Mouse (Mus musculus) mature B cell (primary cell): ENCODE results near the gene Angpt4.

Experiments
- in situ Hi-C: fragments of 300-500 bp; cut with MboI; formaldehyde crosslinking; loops from 2 replicates; pipeline ENCODE4 v1.14.3; 2019

The Angpt4 gene

DNA sequence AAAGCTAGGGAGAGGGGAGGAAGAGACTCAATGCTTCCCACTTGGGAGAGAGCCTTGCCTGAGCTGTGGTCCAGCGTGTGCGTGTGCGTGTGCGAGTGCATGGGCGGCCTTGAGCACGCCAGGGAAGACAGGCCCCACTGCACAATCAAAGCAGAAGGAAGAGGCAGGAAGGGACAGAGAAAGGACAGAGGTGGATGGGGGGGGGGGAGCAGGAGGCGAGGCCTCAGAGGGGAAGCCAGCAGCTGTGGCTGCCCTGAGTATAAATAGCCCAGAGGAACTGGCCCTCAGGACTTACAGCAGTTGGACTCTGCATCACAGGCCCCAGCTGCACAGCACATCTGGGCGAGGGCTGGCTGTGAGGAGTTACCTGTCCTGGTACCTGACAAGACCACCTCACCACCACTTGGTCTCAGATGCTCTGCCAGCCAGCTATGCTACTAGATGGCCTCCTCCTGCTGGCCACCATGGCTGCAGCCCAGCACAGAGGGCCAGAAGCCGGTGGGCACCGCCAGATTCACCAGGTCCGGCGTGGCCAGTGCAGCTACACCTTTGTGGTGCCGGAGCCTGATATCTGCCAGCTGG, at the start of gene Angpt4:
Angpt4 (plus strand) TSS at position 292 of the 582 bp plus-strand sequence.
- in situ Hi-C loops = no loop called here

DNA sequence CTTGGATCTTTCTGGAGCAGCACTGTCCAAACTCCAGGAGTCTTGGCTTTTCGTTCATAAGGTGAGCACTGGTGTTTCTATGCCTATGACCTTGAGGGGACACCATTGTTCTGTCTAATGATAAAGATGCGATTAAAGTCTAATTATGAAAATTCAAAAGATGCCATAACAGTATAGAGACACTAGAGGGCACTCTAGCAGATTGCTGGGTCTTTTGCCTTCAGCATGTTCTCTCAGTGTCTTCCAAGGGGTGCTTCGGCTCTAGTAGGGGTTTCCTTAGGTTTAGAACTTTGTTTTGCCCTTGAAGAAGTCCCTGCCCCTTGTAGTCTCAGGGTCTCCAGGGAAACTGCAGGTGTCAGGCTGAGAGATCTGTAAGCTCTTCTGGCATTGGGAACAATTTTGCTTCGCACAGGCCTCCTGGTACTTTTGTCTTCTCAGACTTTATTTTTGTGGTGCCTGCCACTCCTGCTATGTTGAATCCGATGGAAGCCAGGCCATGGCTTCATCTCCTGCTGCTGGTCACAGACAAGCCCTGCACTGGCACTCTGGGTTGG, 48.7 kb upstream of the Angpt4 start:
- in situ Hi-C loops = no loop called here

- in situ Hi-C loops = no loop called here
Measured at GRCm38 (mm10) chr2:151864941-151865340, 46.1 kb upstream of the Angpt4 start.

GRCm38 (mm10) chr2:151866487-151866886, 44.5 kb upstream of the Angpt4 start:
- in situ Hi-C loops = no loop called here

DNA sequence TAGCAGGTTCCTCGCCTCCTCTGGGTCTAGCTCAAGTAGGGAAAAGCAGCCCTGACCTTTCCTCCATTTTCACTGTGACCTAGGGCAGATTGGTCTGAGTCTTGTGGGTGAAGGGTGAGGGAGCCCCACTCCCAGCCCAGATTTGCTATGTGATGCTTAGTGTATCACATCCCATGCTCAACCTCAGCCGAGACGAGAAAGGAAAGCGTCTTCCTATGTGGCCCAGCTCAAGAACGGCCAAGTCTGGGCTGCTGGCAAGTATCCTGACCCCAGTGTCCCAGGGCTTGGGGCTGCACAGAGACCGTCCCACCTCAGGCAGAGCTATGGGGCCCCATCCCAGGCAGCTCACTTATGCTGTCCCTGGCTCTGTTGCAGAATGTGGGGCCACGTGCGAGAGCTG, 42.8 kb upstream of the Angpt4 start:
- in situ Hi-C loops = no loop called here

- in situ Hi-C loops = no loop called here
Measured at GRCm38 (mm10) chr2:151874551-151874950, 36.5 kb upstream of the Angpt4 start.

GRCm38 (mm10) chr2:151876012-151876485, 35.0 kb upstream of the Angpt4 start:
- in situ Hi-C loops = no loop called here

DNA sequence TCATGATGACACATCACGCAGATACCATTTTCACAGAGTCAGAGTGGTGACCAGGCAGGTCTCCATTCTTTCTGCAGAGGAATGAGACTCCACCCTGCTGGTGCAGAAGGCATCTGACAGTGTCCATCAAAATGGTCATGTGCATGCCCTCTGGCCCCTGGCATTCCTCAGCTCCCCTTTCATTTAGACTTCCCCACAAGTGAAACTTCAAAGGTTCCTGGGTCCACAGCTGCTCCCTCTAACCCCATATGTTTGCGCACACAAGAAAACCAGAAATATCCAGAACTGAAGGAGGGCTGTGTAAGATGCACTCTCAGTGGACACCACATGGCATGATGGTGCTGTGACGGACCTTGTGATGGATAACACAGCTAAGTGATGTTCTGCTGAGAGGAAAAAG, 32.4 kb upstream of the Angpt4 start:
- in situ Hi-C loops = no loop called here

GRCm38 (mm10) chr2:151879760-151880159, 31.2 kb upstream of the Angpt4 start:
- in situ Hi-C loops = no loop called here

GRCm38 (mm10) chr2:151891031-151891430, 20.0 kb upstream of the Angpt4 start:
- in situ Hi-C loops = no loop called here

GRCm38 (mm10) chr2:151893122-151893774, 17.8 kb upstream of the Angpt4 start:
- in situ Hi-C loops = no loop called here

DNA sequence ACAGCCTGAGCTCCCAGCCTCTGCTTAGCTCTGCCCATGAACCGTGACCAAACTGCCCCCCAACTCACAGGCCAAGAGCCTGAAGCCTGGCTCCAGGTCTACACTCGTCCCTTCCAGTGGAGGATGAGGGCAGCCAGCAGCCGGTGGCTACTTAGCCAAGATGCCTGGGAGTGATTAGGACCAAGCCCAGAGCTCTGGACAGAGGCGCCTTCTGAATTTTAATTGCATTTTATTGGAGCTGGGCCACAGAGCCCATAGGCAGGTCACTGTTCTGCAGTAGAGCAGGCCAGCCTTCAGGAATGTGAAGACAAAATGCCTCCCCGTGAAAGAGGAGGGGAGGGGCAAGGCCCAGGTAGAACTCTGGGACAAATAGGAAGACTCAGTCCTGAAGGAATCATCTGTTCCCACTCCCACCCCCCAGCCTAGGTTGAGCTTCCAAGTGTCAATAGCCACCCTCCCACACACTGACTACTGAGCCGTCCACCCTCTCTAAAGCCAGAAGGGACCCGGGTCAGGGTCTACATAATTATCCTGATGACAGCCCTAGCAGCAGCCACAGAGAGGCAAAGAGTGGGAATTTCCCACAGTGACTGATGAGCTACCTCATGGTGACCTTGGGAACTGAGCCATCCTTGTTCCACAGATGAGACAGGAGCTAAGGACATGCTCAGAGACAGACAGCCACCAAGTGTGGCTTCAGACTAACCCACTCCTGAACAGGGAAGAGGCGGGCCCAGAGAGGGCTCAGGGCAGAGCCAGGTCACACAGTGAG, 16.6 kb upstream of the Angpt4 start:
- in situ Hi-C loops = no loop called here

DNA sequence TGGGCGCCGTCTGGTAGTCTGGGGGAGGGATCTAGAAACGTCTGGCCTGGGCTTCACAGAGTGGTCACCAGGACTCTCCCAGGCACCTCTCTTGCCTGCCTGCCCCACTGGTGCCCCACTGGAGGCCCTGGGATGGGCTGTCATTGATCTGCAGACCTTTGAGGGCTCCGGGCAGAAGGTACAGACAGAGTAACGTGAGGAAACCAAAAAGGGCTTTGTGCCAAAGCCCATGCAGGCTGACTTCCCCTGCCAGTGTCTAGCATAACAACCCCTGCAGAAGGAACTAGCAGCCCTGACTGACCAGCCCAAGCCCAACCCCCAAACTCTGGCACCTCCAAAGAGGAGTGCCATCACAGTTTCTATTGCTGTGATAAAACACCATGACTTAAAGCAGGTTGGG, 15.1 kb upstream of the Angpt4 start:
- in situ Hi-C loops = no loop called here

DNA sequence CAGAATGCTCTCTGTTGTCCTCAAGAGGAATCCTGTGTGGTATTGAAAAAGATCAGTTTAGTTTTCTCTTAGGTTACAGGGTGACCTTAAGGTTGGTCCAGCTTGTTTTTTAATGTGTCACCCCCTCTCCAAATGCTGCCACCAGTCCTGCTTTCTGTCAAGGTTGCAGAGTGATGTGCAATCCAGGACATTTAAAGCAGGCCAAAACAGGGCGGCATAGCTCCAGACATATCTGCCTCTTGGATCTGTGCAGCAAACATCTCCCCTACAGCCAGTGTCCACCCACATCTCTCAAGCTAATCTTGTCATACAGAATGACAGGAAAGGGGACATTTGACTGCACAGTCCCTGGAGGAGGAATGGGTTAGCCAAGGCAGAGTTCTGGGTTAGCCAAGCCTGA, 12.9 kb upstream of the Angpt4 start:
- in situ Hi-C loops = no loop called here

GRCm38 (mm10) chr2:151900845-151901244, 10.2 kb upstream of the Angpt4 start:
- in situ Hi-C loops = no loop called here

- in situ Hi-C loops = no loop called here
Measured at GRCm38 (mm10) chr2:151903267-151903666, 7.7 kb upstream of the Angpt4 start.

- in situ Hi-C loops = no loop called here
Measured at GRCm38 (mm10) chr2:151903933-151904332, 7.1 kb upstream of the Angpt4 start.

DNA sequence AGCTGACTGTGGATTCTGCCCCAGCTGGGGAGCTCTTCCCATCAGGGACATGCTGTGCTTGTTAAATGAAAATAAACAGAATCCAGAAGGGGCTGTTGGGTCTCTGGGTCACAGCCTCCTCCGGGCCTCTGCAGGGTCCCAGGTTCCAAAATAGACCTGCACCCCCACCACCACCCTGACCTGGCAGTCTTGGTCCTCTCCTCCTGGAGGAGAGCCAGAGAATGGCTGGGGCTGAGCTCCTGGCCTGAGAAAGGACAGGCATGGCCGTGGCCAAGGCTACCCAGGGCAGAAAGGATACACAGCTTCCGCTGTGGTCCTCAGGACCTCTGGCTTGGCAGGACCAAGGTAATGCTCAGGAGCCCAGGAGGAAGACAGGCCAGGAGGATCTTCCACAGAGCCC, 6.4 kb upstream of the Angpt4 start:
- in situ Hi-C loops = no loop called here

GRCm38 (mm10) chr2:151907020-151907419, 4.0 kb upstream of the Angpt4 start:
- in situ Hi-C loops = no loop called here

GRCm38 (mm10) chr2:151909386-151909785, 1.6 kb upstream of the Angpt4 start:
- in situ Hi-C loops = no loop called here

GRCm38 (mm10) chr2:151910498-151910897, 512 bp upstream of the Angpt4 start:
- in situ Hi-C loops = no loop called here

DNA sequence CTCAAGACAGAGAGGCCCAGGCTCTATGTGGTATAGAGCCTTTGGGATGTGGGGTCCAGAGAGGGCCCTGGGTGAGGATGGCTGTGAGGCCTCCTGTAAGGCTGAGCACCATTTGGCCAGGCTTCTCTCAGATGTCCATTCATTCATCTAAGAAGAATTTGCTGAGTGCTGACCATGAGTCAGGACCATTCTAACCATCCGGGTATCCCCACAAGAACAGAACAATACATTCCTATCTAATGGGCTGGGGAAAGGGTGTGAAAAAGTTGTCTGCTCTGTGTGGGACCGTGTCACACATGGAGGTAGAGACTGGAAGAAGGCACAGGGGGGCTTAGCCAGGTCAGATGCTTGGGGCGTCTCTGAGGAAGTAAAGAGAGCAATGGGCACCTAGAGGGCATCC, 741 bp downstream of the Angpt4 start:
- in situ Hi-C loops = no loop called here

- in situ Hi-C loops = no loop called here
Measured at GRCm38 (mm10) chr2:151914120-151914519, 3.1 kb downstream of the Angpt4 start.
